Mouse (Mus musculus): Measurements from ENCODE around the gene Ranbp9.

GRCm38 (mm10) chr13:43476226-43476625, 4.9 kb downstream of the Ranbp9 start:
- TF ChIP-seq CTCF (IDR thresholded peaks at IDR 0.05; ENCODE audit: extremely low read depth, insufficient read length, insufficient replicate concordance, low read depth, low read length) (no peak), POLR2A (IDR thresholded peaks at IDR 0.05; ENCODE audit: low read depth, low read length) (no peak)

Measured in small intestine, adult 2 months (tissue).